ENCODE assay signal across 16 mouse cellular contexts in the genomic region with DNA sequence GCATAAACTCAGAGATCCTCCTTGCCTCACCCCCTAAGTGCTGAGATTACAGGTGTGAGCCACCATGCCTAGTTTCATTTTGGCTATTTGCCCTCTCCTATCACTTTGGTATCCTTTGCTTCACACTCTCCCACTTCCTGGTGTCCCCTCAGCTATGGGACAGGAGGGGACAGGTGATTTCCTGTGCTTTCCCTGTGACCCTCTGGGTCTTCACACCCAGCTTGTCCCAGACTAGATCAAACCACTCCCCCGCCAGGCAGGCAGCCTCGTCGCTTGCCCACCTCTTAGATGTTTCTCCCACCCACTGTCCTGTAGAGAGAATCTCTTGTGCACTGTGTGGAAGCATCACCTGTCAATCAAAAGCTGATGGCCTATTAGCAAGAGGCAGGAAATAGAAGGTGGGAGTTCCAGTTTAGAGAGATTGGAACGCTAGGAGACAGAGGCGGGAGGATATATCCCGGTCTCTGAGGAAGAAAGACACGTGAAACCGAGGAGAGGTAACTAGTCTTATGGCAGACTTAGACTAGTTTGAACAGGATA. TPM values are rescaled to one million over a fixed set of nuclear protein-coding genes. Genes with fewer than 3 reads are reported as not detected.
DNase-seq lines count a peak whose midpoint lies in the region; ATAC-seq and TF ChIP-seq lines count a peak whose summit lies in the region.
"Had no signal": no experiment of that assay in that cellular context is flagged by ENCODE, and none has a peak within 500 bp of the region (broad histone marks: within the 10 kb centered on the region; RNA-seq: fewer than 3 reads in every experiment).

No protein-coding gene starts in this region.

- WGBS in forebrain, embryonic 15.5 days: 51% methylated on average over 8 of the region's 8 CpGs
- WGBS in forebrain, embryonic 12.5 days: 56% methylated on average over 8 of the region's 8 CpGs
- WGBS in heart, postnatal 0 days: 38% methylated on average over 8 of the region's 8 CpGs
- 43% methylated on average over 8 of the region's 8 CpGs for WGBS in heart, adult 2 months
- WGBS in lung, embryonic 14.5 days: 43% methylated on average over 8 of the region's 8 CpGs
- 59% methylated on average over 8 of the region's 8 CpGs for WGBS in lung, postnatal 0 days

- H3K9me3 ChIP-seq in forebrain, embryonic 15.5 days: no peaks in the 10 kb centered on the region
- peaks cover 12% of the 10 kb centered on the region; the same call in 1 of the 2 replicates for H3K9me3 ChIP-seq in forebrain, embryonic 12.5 days
- peaks cover 8% of the 10 kb centered on the region for H3K9me3 ChIP-seq in heart, postnatal 0 days (replicated peaks; ENCODE audit: control insufficient read depth, low read length)
- H3K9me3 ChIP-seq in lung, embryonic 14.5 days (ENCODE audit: low read depth, low read length): peaks cover 11% of the 10 kb centered on the region; the same call in 1 of the 2 replicates
- no peaks in the 10 kb centered on the region for H3K9me3 ChIP-seq in lung, postnatal 0 days (ENCODE audit: low read length)
- H3K9me3 ChIP-seq in E14TG2a.4 (ENCODE audit: low read length): peaks cover 22% of the 10 kb centered on the region

- no peak overlapping the region for H3K4me2 ChIP-seq in forebrain, embryonic 15.5 days (replicated peaks)
- H3K4me2 ChIP-seq in forebrain, embryonic 12.5 days: no peak overlapping the region
- H3K4me2 ChIP-seq in heart, postnatal 0 days (ENCODE audit: low read depth, low read length): peak overlapping the region; percentile 49; the same call in 1 of the 2 replicates
- H3K4me2 ChIP-seq in lung, embryonic 14.5 days: peak overlapping the region; percentile 43; the same call in 1 of the 2 replicates
- no peak overlapping the region for H3K4me2 ChIP-seq in lung, postnatal 0 days (replicated peaks; ENCODE audit: low read depth, low read length)

- DNase-seq in heart, postnatal 0 days (ENCODE audit: low spot score): no peak
- no peak for DNase-seq in heart, adult 2 months
- DNase-seq in lung, embryonic 14.5 days: no peak
- no peak for DNase-seq in lung, postnatal 0 days (ENCODE audit: low spot score)
- no peak for DNase-seq in layer of hippocampus, postnatal 25 days (ENCODE audit: extremely low spot score in 1 of 2, low spot score in 1 of 2)
- DNase-seq: layer of hippocampus, postnatal 36 days; liver, postnatal 0 days; thymus, adult 18-20 months had no signal

- no peak for TF ChIP-seq EP300 in heart, postnatal 0 days (IDR thresholded peaks at IDR 0.05; ENCODE audit: low read depth)
- no peak for TF ChIP-seq EP300 in heart, adult 2 months (IDR thresholded peaks at IDR 0.05; ENCODE audit: insufficient read depth, low read depth, low read length)
- no peak for TF ChIP-seq EP300 in lung, postnatal 0 days (IDR thresholded peaks at IDR 0.05)

- H3K4me1 ChIP-seq in forebrain, embryonic 15.5 days: peaks cover 12% of the 10 kb centered on the region
- peaks cover 18% of the 10 kb centered on the region for H3K4me1 ChIP-seq in forebrain, embryonic 12.5 days
- H3K4me1 ChIP-seq in heart, postnatal 0 days (ENCODE audit: control insufficient read depth, insufficient read depth): peaks cover 5% of the 10 kb centered on the region; the same call in 1 of the 2 replicates
- peaks cover 7% of the 10 kb centered on the region for H3K4me1 ChIP-seq in heart, adult 2 months (ENCODE audit: control insufficient read depth, insufficient read depth, low read length)
- H3K4me1 ChIP-seq in lung, embryonic 14.5 days (ENCODE audit: insufficient read depth): 0 out of 2 replicates have a peak, but pooled peaks cover 2% of the 10 kb centered on the region
- H3K4me1 ChIP-seq in lung, postnatal 0 days (ENCODE audit: insufficient read depth, low read depth, low read length): peaks cover 3% of the 10 kb centered on the region; the same call in 1 of the 2 replicates
- peaks cover 45% of the 10 kb centered on the region for H3K4me1 ChIP-seq in E14TG2a.4 (replicated peaks; ENCODE audit: low read depth, low read length)

- H3K79me2 ChIP-seq in heart, adult 2 months (replicated peaks; ENCODE audit: control insufficient read depth, insufficient read depth, low read length): no peaks in the 10 kb centered on the region

- no peak overlapping the region for H3K27ac ChIP-seq in forebrain, embryonic 15.5 days (replicated peaks)
- no peak overlapping the region for H3K27ac ChIP-seq in forebrain, embryonic 12.5 days
- no peak overlapping the region for H3K27ac ChIP-seq in heart, postnatal 0 days (ENCODE audit: low read depth)
- no peak overlapping the region for H3K27ac ChIP-seq in heart, adult 2 months
- H3K27ac ChIP-seq in lung, embryonic 14.5 days (ENCODE audit: low read depth): no peak overlapping the region
- no peak overlapping the region for H3K27ac ChIP-seq in lung, postnatal 0 days (ENCODE audit: low read length)

- intact Hi-C loops in heart, adult 2 months (cut with DNase I): no loop called here

- no peak overlapping the region for H3K9ac ChIP-seq in forebrain, embryonic 15.5 days (replicated peaks)
- H3K9ac ChIP-seq in forebrain, embryonic 12.5 days: no peak overlapping the region
- no peak overlapping the region for H3K9ac ChIP-seq in heart, postnatal 0 days (replicated peaks; ENCODE audit: low read depth, low read length)
- H3K9ac ChIP-seq in heart, adult 2 months (ENCODE audit: low read depth, low read length): no peak overlapping the region
- no peak overlapping the region for H3K9ac ChIP-seq in lung, embryonic 14.5 days
- no peak overlapping the region for H3K9ac ChIP-seq in lung, postnatal 0 days (replicated peaks; ENCODE audit: low read depth)
- H3K9ac ChIP-seq: liver, postnatal 0 days had no signal

- TF ChIP-seq POLR2A in heart, adult 2 months (IDR thresholded peaks at IDR 0.05; ENCODE audit: insufficient read depth, low read depth, low read length): no peak

- no peak for TF ChIP-seq CTCF in heart, postnatal 0 days (IDR thresholded peaks at IDR 0.05; ENCODE audit: low read depth)
- TF ChIP-seq CTCF in heart, adult 2 months (IDR thresholded peaks at IDR 0.05): no peak
- no peak for TF ChIP-seq CTCF in lung, embryonic 14.5 days (IDR thresholded peaks at IDR 0.05; ENCODE audit: low read depth)
- no peak for TF ChIP-seq CTCF in lung, postnatal 0 days (IDR thresholded peaks at IDR 0.05)
- no peak for TF ChIP-seq CTCF in E14TG2a.4 (conservative IDR thresholded peaks at IDR 0.05; ENCODE audit: low read length)

- H3K27me3 ChIP-seq in forebrain, embryonic 15.5 days: no peaks in the 10 kb centered on the region
- H3K27me3 ChIP-seq in forebrain, embryonic 12.5 days: peaks cover 24% of the 10 kb centered on the region
- peaks cover 13% of the 10 kb centered on the region; the same call in 1 of the 2 replicates for H3K27me3 ChIP-seq in heart, postnatal 0 days (ENCODE audit: control insufficient read depth, insufficient read depth, low read length)
- no peaks in the 10 kb centered on the region for H3K27me3 ChIP-seq in heart, adult 2 months (ENCODE audit: control insufficient read depth, insufficient read depth, low read length)
- H3K27me3 ChIP-seq in lung, embryonic 14.5 days (ENCODE audit: insufficient read depth, low read length): no peaks in the 10 kb centered on the region
- no peaks in the 10 kb centered on the region for H3K27me3 ChIP-seq in lung, postnatal 0 days (replicated peaks; ENCODE audit: insufficient read depth, low read length)
- no peaks in the 10 kb centered on the region for H3K27me3 ChIP-seq in E14TG2a.4 (ENCODE audit: insufficient read depth, low read length)

- H3K36me3 ChIP-seq in forebrain, embryonic 15.5 days: 0 out of 2 replicates have a peak, but pooled peaks cover 2% of the 10 kb centered on the region
- peaks cover 5% of the 10 kb centered on the region; the same call in 1 of the 2 replicates for H3K36me3 ChIP-seq in forebrain, embryonic 12.5 days (replicated peaks)
- H3K36me3 ChIP-seq in heart, postnatal 0 days (replicated peaks; ENCODE audit: control insufficient read depth, insufficient read depth, low read length): peaks cover 7% of the 10 kb centered on the region
- H3K36me3 ChIP-seq in heart, adult 2 months (ENCODE audit: control insufficient read depth, insufficient read depth, low read length): peaks cover 5% of the 10 kb centered on the region; the same call in 1 of the 2 replicates
- peaks cover 15% of the 10 kb centered on the region; the same call in 1 of the 2 replicates for H3K36me3 ChIP-seq in lung, embryonic 14.5 days (ENCODE audit: insufficient read depth)
- 0 out of 2 replicates have a peak, but pooled peaks cover 2% of the 10 kb centered on the region for H3K36me3 ChIP-seq in lung, postnatal 0 days (ENCODE audit: insufficient read depth, low read length)
- peaks cover 53% of the 10 kb centered on the region for H3K36me3 ChIP-seq in E14TG2a.4 (ENCODE audit: insufficient read depth, low read length)

- 0 out of 2 replicates have a peak, but pooled peaks have one; percentile 11 for ATAC-seq in forebrain, embryonic 15.5 days (replicated peaks)
- ATAC-seq in forebrain, embryonic 12.5 days (ENCODE audit: low FRiP score): no peak
- ATAC-seq in heart, postnatal 0 days (ENCODE audit: insufficient read depth, low read depth): no peak
- no peak for ATAC-seq in lung, embryonic 14.5 days (ENCODE audit: insufficient read depth)
- ATAC-seq in lung, postnatal 0 days: no peak
- ATAC-seq: liver, postnatal 0 days had no signal

- no peak overlapping the region for H3K4me3 ChIP-seq in forebrain, embryonic 15.5 days
- no peak overlapping the region for H3K4me3 ChIP-seq in forebrain, embryonic 12.5 days (replicated peaks)
- no peak overlapping the region for H3K4me3 ChIP-seq in heart, postnatal 0 days (ENCODE audit: low read depth, low read length)
- H3K4me3 ChIP-seq in heart, adult 2 months: no peak overlapping the region
- H3K4me3 ChIP-seq in lung, embryonic 14.5 days (ENCODE audit: low read depth, low read length): no peak overlapping the region
- no peak overlapping the region for H3K4me3 ChIP-seq in lung, postnatal 0 days (ENCODE audit: low read depth, low read length)
- peak overlapping the region; percentile 84 for H3K4me3 ChIP-seq in E14TG2a.4 (replicated peaks; ENCODE audit: low read length)

RNA-seq across cellular contexts. Expression of a gene that starts 26.4 kb away (rescaled TPM):
- 13.3 and 15.0 TPM in 2 replicates for polyA plus RNA-seq in forebrain, embryonic 15.5 days (2015; fragmentation: Nextera tagmentation; extraction: Ambion mirVana)
- 12.4 and 16.5 TPM in 2 replicates for polyA plus RNA-seq in forebrain, embryonic 12.5 days (2016; fragmentation: Nextera tagmentation; extraction: Ambion mirVana)
- 150 TPM in 2 replicates for total RNA-seq in heart, postnatal 0 days (2014; rRNA removed; ENCODE audit: low replicate concordance)
- 56.9 and 61.7 TPM in 2 replicates for polyA plus RNA-seq in heart, postnatal 0 days (2015; fragmentation: Nextera tagmentation; extraction: Ambion mirVana)
- 100 to 1,000 TPM; 187 to 221 TPM for total RNA-seq in heart, adult 2 months (2021)
- polyA plus RNA-seq in heart, adult 2 months (2012; rRNA removed): 349 and 374 TPM in 2 replicates
- polyA plus RNA-seq in lung, embryonic 14.5 days (2014; fragmentation: Nextera tagmentation; extraction: Ambion mirVana): 73.5 and 86.0 TPM in 2 replicates
- 99.9 and 103 TPM in 2 replicates for polyA plus RNA-seq in lung, postnatal 0 days (2015; fragmentation: Nextera tagmentation; extraction: Ambion mirVana)
- 10 to 100 TPM; 47.2 to 61.7 TPM for total RNA-seq in layer of hippocampus, postnatal 25 days (2021)
- total RNA-seq: megakaryocyte, adult 5-6 weeks; monocyte, adult 5-6 weeks had no signal

RNA-seq across cellular contexts. Expression of a gene that starts 44.8 kb away (rescaled TPM):
- polyA plus RNA-seq in forebrain, embryonic 15.5 days (2015; fragmentation: Nextera tagmentation; extraction: Ambion mirVana): 90.2 and 91.5 TPM in 2 replicates
- polyA plus RNA-seq in forebrain, embryonic 12.5 days (2016; fragmentation: Nextera tagmentation; extraction: Ambion mirVana): 77.1 and 81.2 TPM in 2 replicates
- total RNA-seq in heart, postnatal 0 days (2014; rRNA removed; ENCODE audit: low replicate concordance): 16.7 and 21.0 TPM in 2 replicates
- 14.2 and 18.3 TPM in 2 replicates for polyA plus RNA-seq in heart, postnatal 0 days (2015; fragmentation: Nextera tagmentation; extraction: Ambion mirVana)
- total RNA-seq in heart, adult 2 months (2021): 1 to 10 TPM; 4.6 to 7.1 TPM
- polyA plus RNA-seq in heart, adult 2 months (2012; rRNA removed): 17.3 and 20.2 TPM in 2 replicates
- polyA plus RNA-seq in lung, embryonic 14.5 days (2014; fragmentation: Nextera tagmentation; extraction: Ambion mirVana): 45.1 and 53.5 TPM in 2 replicates
- polyA plus RNA-seq in lung, postnatal 0 days (2015; fragmentation: Nextera tagmentation; extraction: Ambion mirVana): 31.1 and 31.2 TPM in 2 replicates
- 10 to 100 TPM; 19.7 to 30.4 TPM for total RNA-seq in layer of hippocampus, postnatal 25 days (2021)

RNA-seq across cellular contexts. Expression of a gene that starts 46.2 kb away (rescaled TPM):
- polyA plus RNA-seq in forebrain, embryonic 15.5 days (2015; fragmentation: Nextera tagmentation; extraction: Ambion mirVana): 0.46 TPM in 1 of 2 replicates, not detected in the other
- polyA plus RNA-seq in forebrain, embryonic 12.5 days (2016; fragmentation: Nextera tagmentation; extraction: Ambion mirVana): 1.5 TPM in 1 of 2 replicates, not detected in the other
- total RNA-seq in heart, postnatal 0 days (2014; rRNA removed; ENCODE audit: low replicate concordance): 2.0 TPM in 1 of 2 replicates, not detected in the other
- 0.46 TPM in 1 of 2 replicates, not detected in the other for polyA plus RNA-seq in heart, postnatal 0 days (2015; fragmentation: Nextera tagmentation; extraction: Ambion mirVana)
- under 1 TPM in 1 of 2 experiments, not detected in 1; 0.52 TPM for total RNA-seq in heart, adult 2 months (2021)
- not detected in 2 replicates for polyA plus RNA-seq in heart, adult 2 months (2012; rRNA removed)
- 0.73 and 1.6 TPM in 2 replicates for polyA plus RNA-seq in lung, embryonic 14.5 days (2014; fragmentation: Nextera tagmentation; extraction: Ambion mirVana)
- polyA plus RNA-seq in lung, postnatal 0 days (2015; fragmentation: Nextera tagmentation; extraction: Ambion mirVana): not detected in 2 replicates
- total RNA-seq in layer of hippocampus, postnatal 25 days (2021): not detected
- total RNA-seq: layer of hippocampus, postnatal 36 days; left cerebral cortex, postnatal 4 days; megakaryocyte, adult 5-6 weeks; monocyte, adult 5-6 weeks had no signal
- polyA plus RNA-seq: kidney, adult 2 months; liver, postnatal 0 days; neural tube, embryonic 14.5 days had no signal

RNA-seq across cellular contexts. Expression of a gene that starts 52.8 kb away (rescaled TPM):
- polyA plus RNA-seq in forebrain, embryonic 15.5 days (2015; fragmentation: Nextera tagmentation; extraction: Ambion mirVana): 47.2 and 49.0 TPM in 2 replicates
- polyA plus RNA-seq in forebrain, embryonic 12.5 days (2016; fragmentation: Nextera tagmentation; extraction: Ambion mirVana): 40.6 and 41.8 TPM in 2 replicates
- 15.9 and 23.5 TPM in 2 replicates for total RNA-seq in heart, postnatal 0 days (2014; rRNA removed; ENCODE audit: low replicate concordance)
- 5.6 and 6.2 TPM in 2 replicates for polyA plus RNA-seq in heart, postnatal 0 days (2015; fragmentation: Nextera tagmentation; extraction: Ambion mirVana)
- 1 to 10 TPM; 3.7 to 6.1 TPM for total RNA-seq in heart, adult 2 months (2021)
- 7.8 and 9.7 TPM in 2 replicates for polyA plus RNA-seq in heart, adult 2 months (2012; rRNA removed)
- 15.2 and 16.2 TPM in 2 replicates for polyA plus RNA-seq in lung, embryonic 14.5 days (2014; fragmentation: Nextera tagmentation; extraction: Ambion mirVana)
- polyA plus RNA-seq in lung, postnatal 0 days (2015; fragmentation: Nextera tagmentation; extraction: Ambion mirVana): 11.6 and 11.7 TPM in 2 replicates
- total RNA-seq in layer of hippocampus, postnatal 25 days (2021): 100 to 1,000 TPM; 147 to 149 TPM

Comparison
In these comparisons a context has a peak if more than half of its experiments do, and no peak if none do; other contexts are left out.
1. H3K4me2 ChIP-seq: peak in heart, postnatal 0 days (single experiment) and lung, embryonic 14.5 days (single experiment); none in forebrain, embryonic 15.5 days (single experiment), forebrain, embryonic 12.5 days (single experiment) and lung, postnatal 0 days (single experiment).